Mouse (Mus musculus): ENCODE data around the gene Plekhh2. TPM values are rescaled to one million over a fixed set of nuclear protein-coding genes. Genes with fewer than 3 reads are reported as not detected.
"Not testable (repeated sequence)": the region's sequence is repeated elsewhere in the genome, so short reads cannot be mapped to it uniquely, and the experiment has no call there.

Plekhh2 gene
- polyA plus RNA-seq, 1 experiment, result 28.5 TPM

DNA sequence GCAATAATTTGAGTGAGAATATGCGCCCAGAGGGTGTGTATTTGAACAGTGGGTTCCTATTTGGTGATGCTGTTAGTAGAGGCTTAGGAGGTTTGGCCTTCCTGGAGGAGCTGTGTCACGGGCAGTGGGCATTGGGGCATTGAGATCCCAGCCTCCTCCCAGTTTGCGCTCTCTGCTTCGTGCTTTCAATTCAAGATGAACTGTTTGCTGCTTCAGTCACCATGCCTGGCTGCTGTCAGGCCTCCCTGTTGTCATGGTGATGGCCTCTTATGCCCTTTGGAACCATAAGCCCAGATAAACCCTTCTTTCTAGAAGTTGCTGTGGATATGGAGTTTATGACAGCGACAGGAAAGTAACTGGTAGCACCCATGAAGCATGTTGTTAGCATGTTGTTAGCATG, 40.5 kb downstream of the Plekhh2 start:
- no peak overlapping the region for H3K27ac ChIP-seq (ENCODE audit: control insufficient read depth, insufficient read depth, low read depth, low read length)
- H3K27me3 ChIP-seq (ENCODE audit: control insufficient read depth, insufficient read depth, low read length), result no peaks in the 10 kb centered on the region
- H3K36me3 ChIP-seq (ENCODE audit: control insufficient read depth, insufficient read depth, low read length), result no peaks in the 10 kb centered on the region
- TF ChIP-seq CTCF (IDR thresholded peaks at IDR 0.05; ENCODE audit: control insufficient read depth, insufficient read depth, insufficient replicate concordance, low read depth, low read length) (no peak), POLR2A (IDR thresholded peaks at IDR 0.05; ENCODE audit: control insufficient read depth, low read depth, low read length) (no peak)
- no peak overlapping the region for H3K4me3 ChIP-seq (ENCODE audit: control insufficient read depth, low read depth, low read length)
- no peaks in the 10 kb centered on the region for H3K4me1 ChIP-seq (ENCODE audit: control insufficient read depth, insufficient read depth, low read length)

DNA sequence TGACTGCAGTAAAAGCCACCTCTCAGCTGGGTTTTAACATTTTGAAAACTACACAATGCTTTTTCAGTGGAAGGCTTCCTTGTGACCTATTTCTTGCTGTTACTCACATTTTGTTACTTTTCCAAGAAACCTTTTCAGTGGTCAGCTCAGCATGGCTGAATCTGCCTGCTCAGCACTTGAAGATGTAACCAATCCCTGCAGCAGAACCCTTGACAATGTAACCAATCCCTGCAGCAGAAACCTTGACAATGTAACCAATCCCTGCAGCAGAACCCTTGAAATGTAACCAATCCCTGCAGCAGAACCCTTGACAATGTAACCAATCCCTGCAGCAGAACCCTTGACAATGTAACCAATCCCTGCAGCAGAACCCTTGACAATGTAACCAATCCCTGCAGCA, 52.6 kb downstream of the Plekhh2 start:
- H3K4me3 ChIP-seq (ENCODE audit: control insufficient read depth, low read depth, low read length); H3K4me1 ChIP-seq (ENCODE audit: control insufficient read depth, insufficient read depth, low read length); H3K36me3 ChIP-seq (ENCODE audit: control insufficient read depth, insufficient read depth, low read length); H3K27ac ChIP-seq (ENCODE audit: control insufficient read depth, insufficient read depth, low read depth, low read length); H3K27me3 ChIP-seq (ENCODE audit: control insufficient read depth, insufficient read depth, low read length): not testable (repeated sequence)

DNA sequence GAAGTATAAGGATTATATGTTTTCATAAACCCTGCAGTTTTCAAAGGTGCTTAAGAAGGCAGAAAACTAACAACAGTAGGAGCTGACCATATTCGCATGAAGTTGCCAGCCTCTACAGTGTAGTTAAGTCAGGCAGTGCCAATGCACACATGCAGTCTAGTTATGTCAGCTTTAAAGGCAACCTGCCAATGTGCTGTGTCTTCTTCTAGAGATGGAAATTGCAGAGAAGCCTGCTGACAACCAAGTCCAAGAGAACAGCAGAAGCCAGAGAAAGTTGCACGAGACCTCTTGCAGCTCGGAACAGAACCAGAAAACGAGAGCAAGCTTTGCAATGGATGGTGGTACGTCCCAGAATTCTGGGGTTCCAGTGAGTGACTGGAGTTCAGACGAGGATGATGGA, 54.1 kb downstream of the Plekhh2 start:
- TF ChIP-seq POLR2A (IDR thresholded peaks at IDR 0.05; ENCODE audit: control insufficient read depth, low read depth, low read length), result no peak
- TF ChIP-seq CTCF (IDR thresholded peaks at IDR 0.05; ENCODE audit: control insufficient read depth, insufficient read depth, insufficient replicate concordance, low read depth, low read length), result no peak
- H3K4me1 ChIP-seq (ENCODE audit: control insufficient read depth, insufficient read depth, low read length), result no peaks in the 10 kb centered on the region
- H3K27me3 ChIP-seq (ENCODE audit: control insufficient read depth, insufficient read depth, low read length), result no peaks in the 10 kb centered on the region
- no peak overlapping the region for H3K4me3 ChIP-seq (ENCODE audit: control insufficient read depth, low read depth, low read length)
- H3K27ac ChIP-seq (ENCODE audit: control insufficient read depth, insufficient read depth, low read depth, low read length), result no peak overlapping the region
- no peaks in the 10 kb centered on the region for H3K36me3 ChIP-seq (ENCODE audit: control insufficient read depth, insufficient read depth, low read length)

DNA sequence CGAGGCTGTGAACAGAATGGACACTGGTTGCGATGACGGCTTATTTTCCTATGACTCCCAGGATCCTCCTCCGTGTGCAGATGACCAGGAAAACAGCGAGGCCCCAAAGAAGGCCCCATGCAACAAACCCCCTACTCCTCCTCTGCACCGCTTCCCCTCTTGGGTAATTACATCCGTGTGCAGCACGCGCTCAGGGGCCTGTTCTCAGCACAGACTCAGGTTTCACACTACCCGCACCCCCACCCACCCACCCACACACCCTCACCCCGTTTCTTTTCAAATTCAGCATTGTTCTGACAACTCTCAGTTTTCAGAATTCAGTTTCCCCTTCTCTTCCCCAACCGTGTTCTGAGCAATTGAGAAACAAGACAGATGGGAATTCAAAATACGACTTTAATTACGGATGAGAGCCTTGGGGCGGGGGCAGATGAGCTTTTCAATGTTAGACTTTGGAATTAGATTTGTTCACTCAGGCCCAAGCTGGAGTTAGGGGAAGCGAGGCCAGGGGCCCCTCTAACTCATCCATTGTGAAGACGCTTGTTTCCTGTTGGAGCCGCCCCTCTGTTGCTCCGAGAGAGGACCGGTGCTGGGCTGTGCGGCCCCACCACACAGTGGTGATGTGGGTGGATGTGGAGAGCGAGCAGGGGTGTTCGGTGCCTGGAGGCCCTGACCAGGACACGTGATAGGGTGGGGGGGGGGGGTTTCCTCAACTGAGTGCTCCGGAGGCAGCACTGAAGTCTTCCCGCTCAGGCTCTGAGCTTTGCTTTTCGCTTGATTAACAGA, 55.3 kb downstream of the Plekhh2 start:
- TF ChIP-seq CTCF (IDR thresholded peaks at IDR 0.05; ENCODE audit: control insufficient read depth, insufficient read depth, insufficient replicate concordance, low read depth, low read length) (no peak), POLR2A (IDR thresholded peaks at IDR 0.05; ENCODE audit: control insufficient read depth, low read depth, low read length) (no peak)
- no peaks in the 10 kb centered on the region for H3K27me3 ChIP-seq (ENCODE audit: control insufficient read depth, insufficient read depth, low read length)
- H3K27ac ChIP-seq (ENCODE audit: control insufficient read depth, insufficient read depth, low read depth, low read length), result no peak overlapping the region
- H3K36me3 ChIP-seq (ENCODE audit: control insufficient read depth, insufficient read depth, low read length), result no peaks in the 10 kb centered on the region
- 0 out of 2 replicates have a peak, but pooled peaks cover 3% of the 10 kb centered on the region for H3K4me1 ChIP-seq (ENCODE audit: control insufficient read depth, insufficient read depth, low read length)
- no peak overlapping the region for H3K4me3 ChIP-seq (ENCODE audit: control insufficient read depth, low read depth, low read length)

DNA sequence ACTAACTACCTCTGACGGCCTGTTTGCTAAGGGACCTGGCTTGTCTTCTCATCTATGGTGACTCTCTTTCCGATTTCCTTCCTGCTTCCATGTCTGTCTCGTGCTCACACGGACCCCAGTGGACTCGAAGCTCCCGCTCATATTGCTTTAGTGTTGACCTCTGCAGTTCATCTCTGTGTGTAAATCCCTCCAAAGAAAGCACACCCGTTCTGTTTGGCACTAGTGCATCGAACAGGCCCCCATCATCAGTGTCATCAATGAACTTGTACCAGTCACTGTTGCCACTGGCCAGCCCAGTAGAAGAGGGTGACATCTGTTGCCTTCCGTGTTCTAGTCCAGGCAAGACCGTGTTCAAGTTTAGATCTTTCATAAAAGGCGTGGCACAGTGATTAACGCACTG, 57.1 kb downstream of the Plekhh2 start:
- no peak overlapping the region for H3K27ac ChIP-seq (ENCODE audit: control insufficient read depth, insufficient read depth, low read depth, low read length)
- 0 out of 2 replicates have a peak, but pooled peaks cover 3% of the 10 kb centered on the region for H3K4me1 ChIP-seq (ENCODE audit: control insufficient read depth, insufficient read depth, low read length)
- H3K36me3 ChIP-seq (ENCODE audit: control insufficient read depth, insufficient read depth, low read length), result no peaks in the 10 kb centered on the region
- no peaks in the 10 kb centered on the region for H3K27me3 ChIP-seq (ENCODE audit: control insufficient read depth, insufficient read depth, low read length)
- no peak overlapping the region for H3K4me3 ChIP-seq (ENCODE audit: control insufficient read depth, low read depth, low read length)
- TF ChIP-seq POLR2A (IDR thresholded peaks at IDR 0.05; ENCODE audit: control insufficient read depth, low read depth, low read length) (no peak), CTCF (IDR thresholded peaks at IDR 0.05; ENCODE audit: control insufficient read depth, insufficient read depth, insufficient replicate concordance, low read depth, low read length) (no peak)

DNA sequence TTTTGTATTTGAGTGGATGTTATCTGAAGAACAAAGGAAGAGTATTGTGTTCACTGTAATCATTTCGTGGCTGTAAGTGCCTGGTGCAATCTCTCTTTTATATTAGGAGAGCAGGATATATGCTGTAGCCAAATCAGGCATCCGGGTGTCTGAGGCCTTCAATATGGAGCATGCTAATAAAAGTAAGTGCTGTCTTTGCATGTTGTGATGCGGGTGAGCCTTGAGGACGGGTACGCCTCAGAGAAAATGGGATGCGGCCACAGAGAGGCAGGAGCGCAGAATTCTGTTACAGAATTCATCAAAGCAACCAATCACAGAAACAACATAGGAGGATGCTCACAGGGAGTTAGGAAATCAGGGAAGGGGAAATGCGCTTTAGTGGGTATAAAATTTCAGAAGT, 58.1 kb downstream of the Plekhh2 start:
- no peak for TF ChIP-seq CTCF (IDR thresholded peaks at IDR 0.05; ENCODE audit: control insufficient read depth, insufficient read depth, insufficient replicate concordance, low read depth, low read length)
- no peak for TF ChIP-seq POLR2A (IDR thresholded peaks at IDR 0.05; ENCODE audit: control insufficient read depth, low read depth, low read length)
- no peaks in the 10 kb centered on the region for H3K27me3 ChIP-seq (ENCODE audit: control insufficient read depth, insufficient read depth, low read length)
- H3K27ac ChIP-seq (ENCODE audit: control insufficient read depth, insufficient read depth, low read depth, low read length), result no peak overlapping the region
- H3K4me3 ChIP-seq (ENCODE audit: control insufficient read depth, low read depth, low read length), result no peak overlapping the region
- H3K4me1 ChIP-seq (ENCODE audit: control insufficient read depth, insufficient read depth, low read length), result 0 out of 2 replicates have a peak, but pooled peaks cover 3% of the 10 kb centered on the region
- H3K36me3 ChIP-seq (ENCODE audit: control insufficient read depth, insufficient read depth, low read length), result no peaks in the 10 kb centered on the region

DNA sequence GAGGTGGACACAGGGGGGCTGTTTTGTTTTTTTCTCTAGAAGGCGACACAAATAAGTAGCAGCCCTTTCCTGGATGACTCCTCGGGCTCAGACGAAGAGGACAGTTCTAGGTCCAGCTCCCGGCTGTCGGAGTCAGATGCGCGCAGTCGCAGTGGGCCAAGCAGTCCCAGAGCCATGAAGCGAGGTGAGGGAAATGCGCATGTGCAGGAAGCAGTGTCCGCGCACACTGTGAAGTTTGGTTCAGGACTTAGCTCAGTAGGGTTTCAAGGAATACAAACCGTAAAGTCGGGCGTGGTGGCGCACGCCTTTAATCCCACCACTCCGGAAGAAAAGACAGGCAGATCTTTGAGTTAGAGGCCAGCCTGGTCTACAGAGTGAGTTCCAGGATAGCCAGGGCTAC, 59.9 kb downstream of the Plekhh2 start:
- 0 out of 2 replicates have a peak, but pooled peaks cover 3% of the 10 kb centered on the region for H3K4me1 ChIP-seq (ENCODE audit: control insufficient read depth, insufficient read depth, low read length)
- peak overlapping the region; percentile 15 for H3K4me3 ChIP-seq (ENCODE audit: control insufficient read depth, low read depth, low read length)
- H3K27me3 ChIP-seq (ENCODE audit: control insufficient read depth, insufficient read depth, low read length), result no peaks in the 10 kb centered on the region
- no peaks in the 10 kb centered on the region for H3K36me3 ChIP-seq (ENCODE audit: control insufficient read depth, insufficient read depth, low read length)
- no peak overlapping the region for H3K27ac ChIP-seq (ENCODE audit: control insufficient read depth, insufficient read depth, low read depth, low read length)
- TF ChIP-seq POLR2A (IDR thresholded peaks at IDR 0.05; ENCODE audit: control insufficient read depth, low read depth, low read length) (no peak), CTCF (IDR thresholded peaks at IDR 0.05; ENCODE audit: control insufficient read depth, insufficient read depth, insufficient replicate concordance, low read depth, low read length) (no peak)
